Mouse (Mus musculus): Measurements from ENCODE around the gene Ttc13. TPM values are rescaled to one million over a fixed set of nuclear protein-coding genes. Genes with fewer than 3 reads are reported as not detected.

The Ttc13 gene
- polyA plus RNA-seq, 1 experiment from 2014 or later, result 14.6 TPM

DNA sequence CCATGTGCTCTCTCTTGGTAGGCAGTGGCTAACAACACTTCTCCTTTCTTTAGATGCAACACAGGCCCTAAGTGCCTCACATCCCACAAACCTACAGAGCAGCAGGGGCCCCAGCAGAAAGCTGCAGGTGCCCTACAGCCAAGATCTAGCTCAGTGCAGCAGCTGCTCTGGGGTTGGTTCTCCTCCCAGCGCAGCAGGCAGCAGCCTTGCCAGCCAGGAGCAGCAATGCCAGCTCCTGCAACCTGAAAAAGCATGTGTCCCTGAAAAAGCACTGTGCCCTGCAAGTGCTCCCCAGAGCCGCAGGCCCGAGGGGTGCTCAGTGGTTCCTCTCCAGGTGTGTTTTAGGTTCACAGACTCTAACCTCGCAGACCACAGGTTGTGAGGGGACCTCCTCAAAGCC lies 45.1 kb downstream of the Ttc13 start:
- Histone ChIP-seq H3K9me3 (replicated peaks; ENCODE audit: control insufficient read depth, low read length) (no peaks in the 10 kb centered on the region), H3K4me1 (ENCODE audit: control insufficient read depth, low read depth, low read length) (no peaks in the 10 kb centered on the region), H3K27ac (ENCODE audit: low read length) (no peak overlapping the region), H3K4me2 (ENCODE audit: low read depth, low read length) (no peak overlapping the region), H3K9ac (ENCODE audit: low read depth, low read length) (no peak overlapping the region), H3K36me3 (ENCODE audit: control insufficient read depth, insufficient read depth) (peaks cover 2% of the 10 kb centered on the region), H3K4me3 (ENCODE audit: low read depth, low read length) (no peak overlapping the region), H3K27me3 (ENCODE audit: control insufficient read depth, insufficient read depth, low read depth, low read length) (no peaks in the 10 kb centered on the region)
- 73% methylated on average over 4 of the region's 4 CpGs for WGBS (ENCODE audit: insufficient replicate concordance)
- no peak for ATAC-seq (ENCODE audit: low read depth)

GRCm38 (mm10) chr8:124672345-124672744 lies 49.4 kb downstream of the Ttc13 start:
- H3K4me3 ChIP-seq (ENCODE audit: low read depth, low read length), result no peak overlapping the region
- H3K4me2 ChIP-seq (ENCODE audit: low read depth, low read length), result no peak overlapping the region
- no peak for ATAC-seq (ENCODE audit: low read depth)
- no peaks in the 10 kb centered on the region for H3K9me3 ChIP-seq (replicated peaks; ENCODE audit: control insufficient read depth, low read length)
- H3K27me3 ChIP-seq (ENCODE audit: control insufficient read depth, insufficient read depth, low read depth, low read length), result no peaks in the 10 kb centered on the region
- no peaks in the 10 kb centered on the region for H3K36me3 ChIP-seq (ENCODE audit: control insufficient read depth, insufficient read depth)
- H3K27ac ChIP-seq (ENCODE audit: low read length), result no peak overlapping the region
- H3K9ac ChIP-seq (ENCODE audit: low read depth, low read length), result no peak overlapping the region
- H3K4me1 ChIP-seq (ENCODE audit: control insufficient read depth, low read depth, low read length), result no peaks in the 10 kb centered on the region
- 83% methylated on average over 2 of the region's 2 CpGs for WGBS (ENCODE audit: insufficient replicate concordance)

- ATAC-seq (ENCODE audit: low read depth), result no peak
- H3K4me2 ChIP-seq (ENCODE audit: low read depth, low read length), result no peak overlapping the region
- no peak overlapping the region for H3K27ac ChIP-seq (ENCODE audit: low read length)
- H3K4me3 ChIP-seq (ENCODE audit: low read depth, low read length), result no peak overlapping the region
- H3K27me3 ChIP-seq (ENCODE audit: control insufficient read depth, insufficient read depth, low read depth, low read length), result no peaks in the 10 kb centered on the region
- no peaks in the 10 kb centered on the region for H3K9me3 ChIP-seq (replicated peaks; ENCODE audit: control insufficient read depth, low read length)
- H3K4me1 ChIP-seq (ENCODE audit: control insufficient read depth, low read depth, low read length), result no peaks in the 10 kb centered on the region
- WGBS (ENCODE audit: insufficient replicate concordance), result 63% methylated on average over 3 of the region's 3 CpGs
- no peaks in the 10 kb centered on the region for H3K36me3 ChIP-seq (ENCODE audit: control insufficient read depth, insufficient read depth)
- H3K9ac ChIP-seq (ENCODE audit: low read depth, low read length), result no peak overlapping the region
Measured at GRCm38 (mm10) chr8:124668798-124669197, 53.0 kb downstream of the Ttc13 start.

GRCm38 (mm10) chr8:124664414-124664813 lies 57.4 kb downstream of the Ttc13 start:
- Histone ChIP-seq H3K4me2 (ENCODE audit: low read depth, low read length) (no peak overlapping the region), H3K4me3 (ENCODE audit: low read depth, low read length) (no peak overlapping the region), H3K36me3 (ENCODE audit: control insufficient read depth, insufficient read depth) (no peaks in the 10 kb centered on the region), H3K9ac (ENCODE audit: low read depth, low read length) (no peak overlapping the region), H3K9me3 (replicated peaks; ENCODE audit: control insufficient read depth, low read length) (no peaks in the 10 kb centered on the region), H3K27ac (ENCODE audit: low read length) (no peak overlapping the region), H3K27me3 (ENCODE audit: control insufficient read depth, insufficient read depth, low read depth, low read length) (no peaks in the 10 kb centered on the region), H3K4me1 (ENCODE audit: control insufficient read depth, low read depth, low read length) (peaks cover 27% of the 10 kb centered on the region)
- WGBS (ENCODE audit: insufficient replicate concordance), result 76% methylated on average over 3 of the region's 3 CpGs
- ATAC-seq (ENCODE audit: low read depth), result no peak

DNA sequence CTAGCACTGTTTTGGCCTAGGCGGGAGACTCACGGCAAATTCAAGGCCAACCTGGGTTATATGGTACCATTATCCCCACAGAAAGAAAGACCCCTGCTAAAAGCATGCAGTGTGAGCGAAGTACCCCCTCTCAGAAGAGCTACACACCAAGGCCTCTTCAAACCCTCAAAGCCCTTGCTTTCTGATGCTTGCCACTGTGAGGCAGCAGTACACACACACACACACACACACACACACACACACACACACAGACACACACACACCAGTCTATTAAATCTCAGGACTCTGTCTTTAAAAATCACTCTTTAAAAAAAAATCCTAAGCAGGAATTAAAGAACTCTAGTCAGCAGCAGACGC lies 57.9 kb downstream of the Ttc13 start:
- ATAC-seq (ENCODE audit: low read depth), result no peak
- H3K9me3 ChIP-seq (replicated peaks; ENCODE audit: control insufficient read depth, low read length), result no peaks in the 10 kb centered on the region
- no peak overlapping the region; the same call in 1 of the 2 replicates for H3K9ac ChIP-seq (ENCODE audit: low read depth, low read length)
- H3K4me3 ChIP-seq (ENCODE audit: low read depth, low read length), result peak overlapping the region; percentile 90
- peak overlapping the region; percentile 98 for H3K4me2 ChIP-seq (ENCODE audit: low read depth, low read length)
- WGBS (ENCODE audit: insufficient replicate concordance), result 62% methylated on average over 4 of the region's 4 CpGs
- 0 out of 2 replicates have a peak overlapping the region, but pooled peaks have one; percentile 29 for H3K27ac ChIP-seq (ENCODE audit: low read length)
- peaks cover 32% of the 10 kb centered on the region for H3K4me1 ChIP-seq (ENCODE audit: control insufficient read depth, low read depth, low read length)
- no peaks in the 10 kb centered on the region for H3K27me3 ChIP-seq (ENCODE audit: control insufficient read depth, insufficient read depth, low read depth, low read length)
- H3K36me3 ChIP-seq (ENCODE audit: control insufficient read depth, insufficient read depth), result no peaks in the 10 kb centered on the region

DNA sequence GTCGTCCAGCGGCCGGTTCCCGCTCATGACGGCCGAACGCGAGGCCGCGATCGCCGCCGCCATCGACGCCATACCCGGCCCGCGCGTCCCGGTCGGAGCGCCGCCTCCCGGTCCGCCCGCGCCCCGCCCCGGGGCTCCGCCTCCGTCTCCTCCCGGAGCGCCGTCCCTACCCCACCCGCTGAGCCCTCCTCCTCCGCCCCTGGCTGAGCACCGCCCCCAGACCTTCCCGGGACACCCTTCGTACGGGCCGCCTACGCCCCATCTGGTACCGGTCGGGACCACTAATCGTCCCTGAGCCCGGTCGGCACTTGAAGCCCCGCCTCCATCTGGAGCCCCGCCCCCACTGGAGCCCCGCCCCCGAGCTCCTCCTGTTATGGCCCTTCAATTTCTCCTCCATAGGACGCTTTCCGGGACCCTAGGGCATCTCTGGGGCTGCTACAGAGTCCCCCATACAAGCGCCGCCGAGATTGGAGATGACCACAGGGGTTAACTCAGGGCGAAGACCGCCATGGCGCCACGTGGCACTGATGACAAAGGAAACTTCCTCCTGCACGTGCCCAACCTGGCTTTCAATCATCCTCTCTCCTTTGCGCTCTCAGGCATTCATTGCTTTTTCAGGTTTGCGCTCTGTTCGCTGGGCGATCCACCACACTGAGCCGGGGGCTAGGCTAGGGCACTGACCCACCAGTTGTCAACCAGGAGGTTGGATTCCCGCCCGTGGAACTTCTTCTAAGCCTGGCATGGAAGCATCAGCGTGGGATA lies 58.5 kb downstream of the Ttc13 start, which contains the start of gene 2310022B05Rik:
2310022B05Rik (minus strand) TSS at position 258 of the 762 bp plus-strand sequence.
- no peaks in the 10 kb centered on the region for H3K9me3 ChIP-seq (replicated peaks; ENCODE audit: control insufficient read depth, low read length)
- H3K9ac ChIP-seq (ENCODE audit: low read depth, low read length), result peak within 1 kb of the TSS; percentile 88
- H3K27me3 ChIP-seq (ENCODE audit: control insufficient read depth, insufficient read depth, low read depth, low read length), result no peaks in the 10 kb centered on the region
- peaks cover 38% of the 10 kb centered on the region for H3K4me1 ChIP-seq (ENCODE audit: control insufficient read depth, low read depth, low read length)
- H3K27ac ChIP-seq (ENCODE audit: low read length), result peak within 1 kb of the TSS; percentile 67
- H3K36me3 ChIP-seq (ENCODE audit: control insufficient read depth, insufficient read depth), result no peaks in the 10 kb centered on the region
- H3K4me3 ChIP-seq (ENCODE audit: low read depth, low read length), result peak within 1 kb of the TSS; percentile 90
- WGBS (ENCODE audit: insufficient replicate concordance), result 2% methylated on average over 55 of the region's 69 CpGs
- ATAC-seq (ENCODE audit: low read depth), result peak; percentile 81
- peak within 1 kb of the TSS; percentile 98 for H3K4me2 ChIP-seq (ENCODE audit: low read depth, low read length)

- peak overlapping the region; percentile 98 for H3K4me2 ChIP-seq (ENCODE audit: low read depth, low read length)
- H3K4me3 ChIP-seq (ENCODE audit: low read depth, low read length), result peak overlapping the region; percentile 90
- no peaks in the 10 kb centered on the region for H3K27me3 ChIP-seq (ENCODE audit: control insufficient read depth, insufficient read depth, low read depth, low read length)
- no peaks in the 10 kb centered on the region for H3K36me3 ChIP-seq (ENCODE audit: control insufficient read depth, insufficient read depth)
- no peaks in the 10 kb centered on the region for H3K9me3 ChIP-seq (replicated peaks; ENCODE audit: control insufficient read depth, low read length)
- peaks cover 45% of the 10 kb centered on the region for H3K4me1 ChIP-seq (ENCODE audit: control insufficient read depth, low read depth, low read length)
- peak overlapping the region; percentile 67 for H3K27ac ChIP-seq (ENCODE audit: low read length)
- peak overlapping the region; percentile 88 for H3K9ac ChIP-seq (ENCODE audit: low read depth, low read length)
- WGBS (ENCODE audit: insufficient replicate concordance), result under 1% methylated on average over 49 of the region's 49 CpGs
- ATAC-seq (ENCODE audit: low read depth), result peak; percentile 25
Measured at GRCm38 (mm10) chr8:124662446-124663111, 59.2 kb downstream of the Ttc13 start.

DNA sequence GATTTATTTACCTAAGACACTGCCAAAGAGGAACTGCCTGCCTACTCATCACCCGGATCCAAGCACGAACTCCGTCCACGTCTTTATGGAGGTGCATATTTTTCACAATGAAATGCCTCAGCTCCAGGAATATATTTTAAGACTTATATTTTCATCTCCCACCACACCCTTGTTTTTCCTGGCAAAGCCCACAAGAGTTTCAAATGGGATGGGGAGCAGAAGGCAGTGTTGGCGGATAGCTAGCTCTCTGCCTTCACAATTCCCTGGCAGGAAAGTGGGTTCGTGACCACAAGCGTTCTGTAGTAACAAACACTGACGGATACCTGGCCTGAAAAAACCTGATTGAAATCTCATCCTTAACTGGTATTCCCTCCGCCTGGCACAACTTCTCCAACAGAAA lies 60.0 kb downstream of the Ttc13 start:
- WGBS (ENCODE audit: insufficient replicate concordance), result 41% methylated on average over 9 of the region's 9 CpGs
- Histone ChIP-seq H3K36me3 (ENCODE audit: control insufficient read depth, insufficient read depth) (no peaks in the 10 kb centered on the region), H3K4me2 (ENCODE audit: low read depth, low read length) (peak overlapping the region; percentile 98), H3K9me3 (replicated peaks; ENCODE audit: control insufficient read depth, low read length) (no peaks in the 10 kb centered on the region), H3K4me1 (ENCODE audit: control insufficient read depth, low read depth, low read length) (peaks cover 53% of the 10 kb centered on the region), H3K27ac (ENCODE audit: low read length) (peak overlapping the region; percentile 67; the same call in 1 of the 2 replicates), H3K27me3 (ENCODE audit: control insufficient read depth, insufficient read depth, low read depth, low read length) (no peaks in the 10 kb centered on the region), H3K9ac (ENCODE audit: low read depth, low read length) (peak overlapping the region; percentile 88), H3K4me3 (ENCODE audit: low read depth, low read length) (peak overlapping the region; percentile 90)
- no peak for ATAC-seq (ENCODE audit: low read depth)

GRCm38 (mm10) chr8:124658415-124658814 lies 63.4 kb downstream of the Ttc13 start:
- WGBS (ENCODE audit: insufficient replicate concordance), result 20% methylated on average over 2 of the region's 2 CpGs
- Histone ChIP-seq H3K4me3 (ENCODE audit: low read depth, low read length) (peak overlapping the region; percentile 36), H3K27ac (ENCODE audit: low read length) (peak overlapping the region; percentile 92), H3K27me3 (ENCODE audit: control insufficient read depth, insufficient read depth, low read depth, low read length) (no peaks in the 10 kb centered on the region), H3K36me3 (ENCODE audit: control insufficient read depth, insufficient read depth) (no peaks in the 10 kb centered on the region), H3K4me2 (ENCODE audit: low read depth, low read length) (peak overlapping the region; percentile 69), H3K9me3 (replicated peaks; ENCODE audit: control insufficient read depth, low read length) (no peaks in the 10 kb centered on the region), H3K4me1 (ENCODE audit: control insufficient read depth, low read depth, low read length) (peaks cover 53% of the 10 kb centered on the region), H3K9ac (ENCODE audit: low read depth, low read length) (peak overlapping the region; percentile 47)
- peak; percentile 84 for ATAC-seq (ENCODE audit: low read depth)

Data from liver, embryonic 16.5 days (tissue).